Mouse (Mus musculus) kidney, postnatal 0 days (tissue): Measurements from ENCODE around the gene Macf1. TPM values are rescaled to one million over a fixed set of nuclear protein-coding genes. Genes with fewer than 3 reads are reported as not detected.
"Not testable (repeated sequence)": the region's sequence is repeated elsewhere in the genome, so short reads cannot be mapped to it uniquely, and the experiment has no call there.

Experiments
- ATAC-seq: fragments of 200-750 bp; cut with Nextera tagmentation; replicated peaks from 2 replicates; pipeline ENCODE4 v1.8.0; 2017; ENCODE audit warnings: low read depth, moderate number of reproducible peaks, moderate TSS enrichment, moderate library complexity; ENCODE audit not compliant: low FRiP score
- DNase-seq: peaks from one replicate; pipeline ENCODE4 v3.0.0-alpha.2; 2016; ENCODE audit warnings: low spot score
- H3K27ac ChIP-seq: fragments of 300-500 bp; sonication (generic); 2 replicates; pipeline ENCODE4 v1.5.1; 2014; ENCODE audit warnings: mild to moderate bottlenecking
- H3K27me3 ChIP-seq: fragments of 300-500 bp; sonication (generic); 2 replicates; pipeline ENCODE4 v1.6.1; 2014; ENCODE audit warnings: low read length, mixed read lengths; ENCODE audit not compliant: insufficient read depth
- H3K36me3 ChIP-seq: fragments of 300-500 bp; sonication (generic); 2 replicates; pipeline ENCODE4 v1.6.1; 2014; ENCODE audit warnings: low read length, mixed read lengths; ENCODE audit not compliant: insufficient read depth
- H3K4me1 ChIP-seq: fragments of 300-500 bp; sonication (generic); replicated peaks from 2 replicates; pipeline ENCODE4 v1.6.1; 2014; ENCODE audit warnings: antibody characterized with exemption, low read length, mixed read lengths; ENCODE audit not compliant: insufficient read depth
- H3K4me2 ChIP-seq: fragments of 300-500 bp; sonication (generic); 2 replicates; pipeline ENCODE4 v1.6.1; 2014; ENCODE audit warnings: mild to moderate bottlenecking, low read length, moderate library complexity, mixed read lengths
- H3K4me3 ChIP-seq: fragments of 300-500 bp; sonication (generic); replicated peaks from 2 replicates; pipeline ENCODE4 v1.5.1; 2014; ENCODE audit warnings: low read depth, low read length
- H3K9ac ChIP-seq: fragments of 300-500 bp; sonication (generic); 2 replicates; pipeline ENCODE4 v1.6.1; 2014; ENCODE audit warnings: low read depth, low read length
- H3K9me3 ChIP-seq: fragments of 300-500 bp; sonication (generic); replicated peaks from 2 replicates; pipeline ENCODE4 v1.6.1; 2016; ENCODE audit warnings: low read length, inconsistent platforms, mixed read lengths
- CTCF ChIP-seq: IDR thresholded peaks from 2 replicates; pipeline ENCODE4 v1.5.1; 2016; ENCODE audit warnings: antibody characterized with exemption, low read depth, mild to moderate bottlenecking, moderate library complexity
- WGBS: fragments of 180-500 bp; shearing (Covaris S2); extraction: QIAGEN DNeasy Blood & Tissue Kit; methylation state at CpG from one replicate; pipeline ENCODE4 v1.1.7; 2014; 5-methylcytosine and 5-hydroxymethylcytosine counted together
- polyA plus RNA-seq: library from polyadenylated mRNA; unstranded; fragments of >200 nt; fragmentation: Nextera tagmentation; extraction: Ambion mirVana; gene quantifications from 2 replicates; pipeline ENCODE4 v1.2.1, GENCODE M21; 2015

Macf1 gene
- polyA plus RNA-seq, 1 experiment from 2014 or later, result 33.8 TPM

DNA sequence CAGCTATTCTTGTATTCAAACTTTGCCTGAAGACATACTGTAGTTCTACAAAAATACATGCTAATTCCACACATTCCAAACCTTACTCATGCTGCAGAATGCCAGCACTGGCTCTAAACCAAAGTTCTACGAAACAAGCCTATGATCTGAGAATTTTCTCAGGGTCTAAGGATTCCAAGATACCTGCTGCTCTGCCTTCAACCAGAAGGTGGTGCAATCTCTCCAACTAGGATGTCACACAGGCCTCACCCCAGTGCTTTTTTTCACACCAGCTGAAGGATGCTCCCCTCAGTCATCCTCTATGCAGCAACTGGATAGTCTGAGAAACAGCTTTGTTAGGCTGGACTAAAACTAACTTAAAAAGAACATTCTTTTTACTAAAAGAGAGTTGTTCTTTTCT, 148.9 kb downstream of the Macf1 start:
- no peaks in the 10 kb centered on the region for H3K36me3 ChIP-seq
- H3K27me3 ChIP-seq, result no peaks in the 10 kb centered on the region
- no peak overlapping the region for H3K4me2 ChIP-seq
- WGBS, result 22% methylated on average over 1 of the region's 1 CpGs
- H3K27ac ChIP-seq, result 0 out of 2 replicates have a peak overlapping the region, but pooled peaks have one; percentile 47
- H3K4me3 ChIP-seq, result no peak overlapping the region
- peak; percentile 79 for TF ChIP-seq CTCF
- ATAC-seq (no peak; the same call in 1 of the 2 replicates), DNase-seq (peak; percentile 86)
- H3K9ac ChIP-seq, result no peak overlapping the region
- no peaks in the 10 kb centered on the region for H3K4me1 ChIP-seq
- H3K9me3 ChIP-seq, result no peaks in the 10 kb centered on the region

DNA sequence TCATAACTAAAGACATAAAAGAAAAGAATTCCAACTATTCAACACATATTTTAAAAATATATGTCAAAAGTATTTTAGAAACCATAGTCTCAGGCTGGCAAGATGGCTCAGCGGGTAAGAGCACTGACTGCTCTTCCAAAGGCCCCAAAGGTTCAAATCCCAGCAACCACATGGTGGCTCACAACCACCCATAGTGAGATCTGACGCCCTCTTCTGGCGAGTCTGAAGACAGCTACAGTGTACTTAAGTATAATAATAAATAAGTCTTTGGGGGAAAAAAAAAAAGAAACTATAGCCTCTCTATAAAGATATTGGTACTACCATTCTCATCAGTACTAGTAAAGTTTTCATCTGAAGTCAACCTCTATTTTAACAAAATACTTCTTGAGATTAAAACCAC, 152.2 kb downstream of the Macf1 start:
- ATAC-seq (no peak), DNase-seq (no peak)
- no peaks in the 10 kb centered on the region for H3K27me3 ChIP-seq
- H3K4me1 ChIP-seq, result peaks cover 3% of the 10 kb centered on the region
- H3K4me2 ChIP-seq, result no peak overlapping the region
- TF ChIP-seq CTCF, result no peak
- no peaks in the 10 kb centered on the region for H3K36me3 ChIP-seq
- no peak overlapping the region for H3K9ac ChIP-seq
- WGBS, result 45% methylated on average over 3 of the region's 3 CpGs
- H3K27ac ChIP-seq, result no peak overlapping the region
- no peaks in the 10 kb centered on the region for H3K9me3 ChIP-seq
- no peak overlapping the region for H3K4me3 ChIP-seq

DNA sequence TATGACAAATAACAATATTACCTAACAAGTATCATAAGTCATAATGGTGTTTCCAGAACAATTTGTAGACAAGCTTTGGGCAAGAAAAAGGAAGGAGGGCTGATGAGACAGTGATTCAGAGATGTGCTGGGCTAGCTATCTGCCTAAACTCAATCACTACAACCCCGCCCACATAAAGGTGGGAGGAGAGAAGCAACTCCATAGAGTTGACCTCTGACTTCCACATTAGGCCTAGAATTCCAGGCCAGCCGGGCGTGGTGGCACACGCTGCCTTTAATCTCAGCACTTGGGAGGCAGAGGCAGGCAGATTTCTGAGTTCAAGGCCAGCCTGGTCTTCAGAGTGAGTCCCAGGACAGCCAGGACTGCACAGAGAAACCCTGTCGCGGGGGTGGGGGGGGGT, 153.2 kb downstream of the Macf1 start:
- Histone ChIP-seq H3K4me2 (no peak overlapping the region), H3K9ac (no peak overlapping the region), H3K36me3 (no peaks in the 10 kb centered on the region), H3K4me1 (peaks cover 3% of the 10 kb centered on the region), H3K9me3 (no peaks in the 10 kb centered on the region), H3K27ac (no peak overlapping the region), H3K27me3 (no peaks in the 10 kb centered on the region), H3K4me3 (no peak overlapping the region)
- TF ChIP-seq CTCF, result no peak
- DNase-seq (no peak), ATAC-seq (no peak)
- 77% methylated on average over 6 of the region's 6 CpGs for WGBS

GRCm38 (mm10) chr4:123529230-123529629, 154.9 kb downstream of the Macf1 start:
- no peak overlapping the region for H3K27ac ChIP-seq
- ATAC-seq (no peak), DNase-seq (peak; percentile 69)
- no peak overlapping the region for H3K4me3 ChIP-seq
- TF ChIP-seq CTCF, result peak; percentile 70
- H3K9ac ChIP-seq, result no peak overlapping the region
- no peak overlapping the region for H3K4me2 ChIP-seq
- H3K4me1 ChIP-seq, result peaks cover 3% of the 10 kb centered on the region
- no peaks in the 10 kb centered on the region for H3K27me3 ChIP-seq
- WGBS, result 52% methylated on average over 6 of the region's 6 CpGs
- H3K36me3 ChIP-seq, result no peaks in the 10 kb centered on the region
- no peaks in the 10 kb centered on the region for H3K9me3 ChIP-seq

DNA sequence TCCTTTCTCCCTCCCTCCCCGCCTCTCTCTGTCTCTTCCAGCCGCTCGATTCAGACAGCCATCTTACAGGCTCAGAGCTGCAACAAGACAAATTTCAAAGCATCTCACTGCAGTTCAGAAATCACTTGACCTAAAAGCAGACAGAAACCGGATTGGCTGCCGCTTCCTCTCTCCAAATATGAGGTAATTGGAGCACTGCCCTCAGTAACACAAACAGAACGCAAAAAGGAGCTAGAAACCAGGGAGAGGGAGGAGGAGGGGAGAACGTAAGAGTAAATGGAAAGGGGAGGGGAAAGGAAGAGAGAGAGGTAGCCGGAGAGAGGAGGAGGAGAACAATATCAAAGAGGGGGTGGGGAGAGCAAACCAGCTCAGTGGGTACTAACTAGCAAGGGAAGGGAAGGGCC, 156.6 kb downstream of the Macf1 start:
- WGBS, result 8% methylated on average over 8 of the region's 8 CpGs
- H3K4me1 ChIP-seq, result peaks cover 5% of the 10 kb centered on the region
- ATAC-seq (no peak), DNase-seq (peak; percentile 62)
- no peaks in the 10 kb centered on the region for H3K9me3 ChIP-seq
- no peaks in the 10 kb centered on the region for H3K27me3 ChIP-seq
- no peak for TF ChIP-seq CTCF
- peak overlapping the region; percentile 10 for H3K4me3 ChIP-seq
- H3K9ac ChIP-seq, result 0 out of 2 replicates have a peak overlapping the region, but pooled peaks have one; percentile 18
- no peaks in the 10 kb centered on the region for H3K36me3 ChIP-seq
- H3K4me2 ChIP-seq, result peak overlapping the region; percentile 53
- H3K27ac ChIP-seq, result no peak overlapping the region

DNA sequence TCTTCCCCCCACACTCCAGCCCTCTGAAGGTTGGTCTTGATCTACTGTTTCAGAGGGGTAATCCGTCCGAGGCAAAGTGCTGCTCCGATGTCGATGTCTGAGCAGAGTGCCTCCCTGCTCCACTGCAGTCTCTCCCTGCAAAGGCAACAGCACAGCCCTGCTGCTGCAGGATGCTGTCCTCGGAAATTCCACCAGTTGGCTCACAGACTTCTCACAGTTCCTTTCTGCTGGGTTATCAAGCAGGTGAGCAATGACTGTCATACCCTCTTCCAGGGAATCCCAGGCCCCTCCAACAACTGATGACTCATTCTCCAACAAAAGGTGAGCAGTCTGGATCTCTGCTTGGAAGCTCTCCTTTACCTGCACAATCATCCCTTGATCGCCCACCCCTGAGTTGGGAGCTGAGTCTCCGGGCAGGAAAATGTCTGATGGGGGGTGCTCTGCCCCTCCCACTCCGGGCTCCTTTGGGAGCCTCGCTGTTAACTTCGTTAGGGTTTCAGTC, 157.3 kb downstream of the Macf1 start:
- Histone ChIP-seq H3K36me3 (no peaks in the 10 kb centered on the region), H3K9me3 (no peaks in the 10 kb centered on the region), H3K4me1 (peaks cover 5% of the 10 kb centered on the region), H3K4me3 (peak overlapping the region; percentile 10; the same call in 1 of the 2 replicates), H3K27ac (0 out of 2 replicates have a peak overlapping the region, but pooled peaks have one; percentile 34), H3K9ac (0 out of 2 replicates have a peak overlapping the region, but pooled peaks have one; percentile 18), H3K27me3 (no peaks in the 10 kb centered on the region), H3K4me2 (peak overlapping the region; percentile 53)
- TF ChIP-seq CTCF, result no peak
- no peak for DNase-seq
- 28% methylated on average over 10 of the region's 10 CpGs for WGBS
- ATAC-seq, result no peak

- no peak for TF ChIP-seq CTCF
- H3K4me1 ChIP-seq, result peaks cover 5% of the 10 kb centered on the region
- no peak overlapping the region for H3K4me2 ChIP-seq
- no peaks in the 10 kb centered on the region for H3K36me3 ChIP-seq
- no peak overlapping the region for H3K27ac ChIP-seq
- H3K27me3 ChIP-seq, result no peaks in the 10 kb centered on the region
- ATAC-seq, result no peak
- no peak overlapping the region for H3K4me3 ChIP-seq
- WGBS, result 81% methylated on average over 5 of the region's 5 CpGs
- H3K9me3 ChIP-seq, result no peaks in the 10 kb centered on the region
- DNase-seq, result no peak
- no peak overlapping the region for H3K9ac ChIP-seq
Observed at GRCm38 (mm10) chr4:123524746-123525145, 159.4 kb downstream of the Macf1 start.

GRCm38 (mm10) chr4:123520123-123520522, 164.0 kb downstream of the Macf1 start:
- not testable (repeated sequence) for DNase-seq, H3K4me3 ChIP-seq, H3K4me2 ChIP-seq, H3K9me3 ChIP-seq, H3K27me3 ChIP-seq, H3K36me3 ChIP-seq, H3K9ac ChIP-seq, H3K4me1 ChIP-seq, H3K27ac ChIP-seq, ATAC-seq
- 85% methylated on average over 5 of the region's 5 CpGs for WGBS
